Comparison of ENCODE assay signal across 9 mouse cellular contexts in genomic region chr2:38510120-38510519, GRCm38 (mm10). TPM values are rescaled to one million over a fixed set of nuclear protein-coding genes. Genes with fewer than 3 reads are reported as not detected.
A peak's percentile ranks its signal among the peaks of the same experiment; 100 is the strongest.
DNase-seq lines count a peak whose midpoint lies in the region; ATAC-seq and TF ChIP-seq lines count a peak whose summit lies in the region.
"Had no signal": no experiment of that assay in that cellular context is flagged by ENCODE, and none has a peak within 500 bp of the region (broad histone marks: within the 10 kb centered on the region; RNA-seq: fewer than 3 reads in every experiment).

No protein-coding gene starts in this region.

- 94% methylated on average over 1 of the region's 1 CpGs for WGBS in heart, postnatal 0 days

- 0 out of 2 replicates have a peak, but pooled peaks have one; percentile 4 for TF ChIP-seq CTCF in heart, postnatal 0 days (IDR thresholded peaks at IDR 0.05; ENCODE audit: low read depth)

- H3K4me1 ChIP-seq in heart, postnatal 0 days (ENCODE audit: control insufficient read depth, insufficient read depth): peaks cover 16% of the 10 kb centered on the region

- no peak overlapping the region for H3K4me2 ChIP-seq in heart, postnatal 0 days (ENCODE audit: low read depth, low read length)
- H3K4me2 ChIP-seq: embryonic facial prominence, embryonic 13.5 days had no signal

- ATAC-seq in heart, postnatal 0 days (ENCODE audit: insufficient read depth, low read depth): no peak
- peak; percentile 40 for ATAC-seq in CD4-positive, CD25-positive, alpha-beta regulatory T cell, adult 4 months

- H3K27ac ChIP-seq in heart, postnatal 0 days (ENCODE audit: low read depth): no peak overlapping the region
- H3K27ac ChIP-seq: embryonic facial prominence, embryonic 13.5 days had no signal

- no peak overlapping the region for H3K9ac ChIP-seq in heart, postnatal 0 days (replicated peaks; ENCODE audit: low read depth, low read length)
- H3K9ac ChIP-seq: embryonic facial prominence, embryonic 13.5 days had no signal

- H3K27me3 ChIP-seq in heart, postnatal 0 days (ENCODE audit: control insufficient read depth, insufficient read depth, low read length): no peaks in the 10 kb centered on the region
- H3K27me3 ChIP-seq: embryonic facial prominence, embryonic 13.5 days had no signal

- no peaks in the 10 kb centered on the region for H3K36me3 ChIP-seq in heart, postnatal 0 days (replicated peaks; ENCODE audit: control insufficient read depth, insufficient read depth, low read length)
- H3K36me3 ChIP-seq: embryonic facial prominence, embryonic 13.5 days had no signal

- H3K4me3 ChIP-seq in heart, postnatal 0 days (ENCODE audit: low read depth, low read length): no peak overlapping the region
- H3K4me3 ChIP-seq: embryonic facial prominence, embryonic 13.5 days had no signal

- TF ChIP-seq EP300 in heart, postnatal 0 days (IDR thresholded peaks at IDR 0.05; ENCODE audit: low read depth): no peak

- no peaks in the 10 kb centered on the region for H3K9me3 ChIP-seq in heart, postnatal 0 days (replicated peaks; ENCODE audit: control insufficient read depth, low read length)
- H3K9me3 ChIP-seq: embryonic facial prominence, embryonic 13.5 days had no signal

- intact Hi-C loops in left cerebral cortex, postnatal 4 days (cut with DNase I): no loop called here

- no peak for DNase-seq in heart, postnatal 0 days (ENCODE audit: low spot score)
- DNase-seq in heart, adult 11 months: no peak
- DNase-seq in cerebellum, postnatal 36 days: peak; percentile 45 to 50
- peak; percentile 45 for DNase-seq in left cerebral cortex, postnatal 4 days
- DNase-seq in gastrocnemius, adult 8-10 months (ENCODE audit: low spot score in 2 of 2): no peak
- no peak for DNase-seq in urinary bladder, postnatal 36 days (ENCODE audit: low spot score in 2 of 2)
- DNase-seq in adrenal gland, adult 18-20 months (ENCODE audit: low spot score in 2 of 2): no peak

RNA-seq across cellular contexts. Expression of gene Nek6, which starts 1.3 kb away (rescaled TPM):
- total RNA-seq in heart, postnatal 0 days (2014; rRNA removed; ENCODE audit: low replicate concordance): 12.3 and 18.1 TPM in 2 replicates
- polyA plus RNA-seq in heart, postnatal 0 days (2015; fragmentation: Nextera tagmentation; extraction: Ambion mirVana): 25.5 and 26.5 TPM in 2 replicates
- 1 to 10 TPM; 2.9 to 3.1 TPM for polyA plus RNA-seq in CD4-positive, CD25-positive, alpha-beta regulatory T cell, adult 4 months (2017; shearing (Covaris generic))
- total RNA-seq in left cerebral cortex, postnatal 4 days (2021): 10 to 100 TPM; 29.0 to 33.7 TPM
- 10 to 100 TPM; 10.7 to 15.6 (median 14.1) TPM for total RNA-seq in gastrocnemius, adult 8-10 months (2022)
- 10 to 100 TPM; 15.9 to 18.6 TPM for total RNA-seq in adrenal gland, adult 18-20 months (2021)

Comparison
In these comparisons a context has a peak if more than half of its experiments do, and no peak if none do; other contexts are left out.
1. DNase-seq: peak in cerebellum, postnatal 36 days (2 of 2) and left cerebral cortex, postnatal 4 days (single experiment); none in heart, postnatal 0 days (single experiment), heart, adult 11 months (single experiment), gastrocnemius, adult 8-10 months (0 of 2), urinary bladder, postnatal 36 days (0 of 2) and adrenal gland, adult 18-20 months (0 of 2).